Mouse (Mus musculus) heart, embryonic 14.5 days (tissue): ENCODE measurements at regions not wholly inside any gene's neighbourhood (a gene's known extent, or its start where the extent isn't known, plus 50 kb on each side); places are given as distances from the start of the nearest gene placed in this dataset.

Experiments
- ATAC-seq: fragments of 200-750 bp; cut with Nextera tagmentation; 2 replicates; pipeline ENCODE4 v1.8.0; 2017; ENCODE audit warnings: low read depth, moderate TSS enrichment; ENCODE audit not compliant: insufficient number of reproducible peaks, insufficient read depth, low FRiP score
- H3K27ac ChIP-seq, 2 experiments: fragments of 200-500 bp in 1 of 2; fragments of 300-500 bp in 1 of 2; sonication (generic) in 1 of 2; replicated peaks in 1 of 2; 2 replicates each; pipeline ENCODE4 v1.5.1; 2012 to 2014; ENCODE audit warnings: low read depth in 2 of 2, low read length in 2 of 2, control low read depth in 1 of 2, mild to moderate bottlenecking in 1 of 2, mixed read lengths in 1 of 2; ENCODE audit not compliant: control insufficient read depth in 1 of 2, insufficient read depth in 1 of 2
- H3K27me3 ChIP-seq: fragments of 300-500 bp; sonication (generic); 2 replicates; pipeline ENCODE4 v1.6.1; 2014; ENCODE audit warnings: mild to moderate bottlenecking, low read length, control low read depth; ENCODE audit not compliant: control insufficient read depth, insufficient read depth
- H3K36me3 ChIP-seq: fragments of 300-500 bp; sonication (generic); 2 replicates; pipeline ENCODE4 v1.6.1; 2014; ENCODE audit warnings: mild to moderate bottlenecking, control low read depth, low read length, mixed read lengths; ENCODE audit not compliant: control insufficient read depth, insufficient read depth
- H3K4me1 ChIP-seq, 2 experiments: fragments of 200-500 bp in 1 of 2; fragments of 300-500 bp in 1 of 2; sonication (generic) in 1 of 2; 2 replicates each; pipeline ENCODE4 v1.6.1; 2012 to 2014; ENCODE audit warnings: low read length in 2 of 2, control low read depth in 1 of 2, mixed read lengths in 1 of 2; ENCODE audit not compliant: control insufficient read depth in 2 of 2, insufficient read depth in 2 of 2
- H3K4me2 ChIP-seq: fragments of 300-500 bp; sonication (generic); 2 replicates; pipeline ENCODE4 v1.6.1; 2014; ENCODE audit warnings: mild to moderate bottlenecking, low read length
- H3K4me3 ChIP-seq, 2 experiments: fragments of 200-500 bp in 1 of 2; fragments of 300-500 bp in 1 of 2; sonication (generic) in 1 of 2; 2 replicates each; pipeline ENCODE4 v1.5.1; 2012 to 2014; ENCODE audit warnings: low read length in 2 of 2, mild to moderate bottlenecking in 2 of 2, control low read depth in 1 of 2, low read depth in 1 of 2, moderate library complexity in 1 of 2; ENCODE audit not compliant: control insufficient read depth in 1 of 2, insufficient read depth in 1 of 2
- H3K9ac ChIP-seq: fragments of 300-500 bp; sonication (generic); 2 replicates; pipeline ENCODE4 v1.6.1; 2014; ENCODE audit warnings: mild to moderate bottlenecking, low read length
- H3K9me3 ChIP-seq: fragments of 300-500 bp; sonication (generic); 2 replicates; pipeline ENCODE4 v1.6.1; 2016; ENCODE audit warnings: low read length, control low read depth; ENCODE audit not compliant: control insufficient read depth
- WGBS: fragments of 180-500 bp; shearing (Covaris S2); extraction: QIAGEN DNeasy Blood & Tissue Kit; methylation state at CpG from one replicate; pipeline ENCODE4 v1.1.7; 2014; 5-methylcytosine and 5-hydroxymethylcytosine counted together

GRCm38 (mm10) chr7:70092089-70092488 is 274.4 kb downstream of the Nr2f2 start:
- no peak overlapping the region for H3K4me3 ChIP-seq
- no peak for ATAC-seq
- H3K4me2 ChIP-seq: no peak overlapping the region
- 96% methylated on average over 2 of the region's 2 CpGs for WGBS
- no peaks in the 10 kb centered on the region for H3K36me3 ChIP-seq
- no peaks in the 10 kb centered on the region for H3K4me1 ChIP-seq
- H3K27ac ChIP-seq: no peak overlapping the region
- H3K9me3 ChIP-seq: 0 out of 2 replicates have a peak, but pooled peaks cover 3% of the 10 kb centered on the region
- H3K9ac ChIP-seq: no peak overlapping the region
- no peaks in the 10 kb centered on the region for H3K27me3 ChIP-seq

DNA sequence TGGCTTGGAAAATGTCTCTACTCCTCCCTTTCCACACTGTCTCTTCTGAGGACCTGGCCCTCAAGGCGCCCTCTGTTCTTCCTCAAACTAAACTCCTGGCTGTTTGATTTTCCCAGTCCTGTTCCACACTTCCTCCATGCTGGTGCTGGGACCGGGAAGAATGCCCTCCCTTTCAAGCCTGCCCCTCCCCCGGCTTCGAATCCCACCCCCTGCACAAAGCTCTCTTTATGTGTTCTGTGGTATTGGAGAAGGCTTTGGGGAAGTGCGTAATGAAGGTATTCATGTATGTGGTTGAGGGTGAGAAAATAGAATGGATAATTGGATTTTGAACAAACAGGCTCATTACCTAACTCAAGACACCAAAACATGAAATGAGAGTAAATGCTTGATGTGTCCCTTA is 277.4 kb downstream of the Nr2f2 start:
- H3K4me3 ChIP-seq: no peak overlapping the region
- WGBS: 62% methylated on average over 5 of the region's 5 CpGs
- no peak overlapping the region for H3K9ac ChIP-seq
- 0 out of 2 replicates have a peak, but pooled peaks cover 6% of the 10 kb centered on the region for H3K9me3 ChIP-seq
- H3K27ac ChIP-seq: no peak overlapping the region
- H3K4me2 ChIP-seq: no peak overlapping the region
- no peaks in the 10 kb centered on the region for H3K36me3 ChIP-seq
- H3K4me1 ChIP-seq: no peaks in the 10 kb centered on the region
- no peaks in the 10 kb centered on the region for H3K27me3 ChIP-seq
- no peak for ATAC-seq

DNA sequence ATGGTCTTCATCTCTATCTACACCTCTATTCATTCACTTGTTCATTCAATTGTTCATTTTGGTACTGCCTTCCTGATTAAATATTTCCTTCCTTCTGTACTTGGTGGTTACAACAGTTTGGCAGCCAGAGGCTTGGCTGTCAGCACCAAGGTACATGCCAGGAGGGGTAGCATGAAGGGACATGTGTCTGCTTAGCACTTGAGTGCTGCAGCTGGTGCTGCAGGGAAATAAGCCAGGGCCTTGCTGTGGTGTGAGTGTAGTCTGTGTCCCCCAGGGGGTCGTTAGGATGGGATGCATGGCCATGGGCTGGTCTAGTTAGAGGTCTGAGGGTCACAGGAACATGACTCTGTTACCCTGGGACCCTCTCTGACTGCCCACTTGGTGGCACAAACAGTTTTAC is 296.9 kb downstream of the Nr2f2 start:
- no peak for ATAC-seq
- no peak overlapping the region for H3K4me2 ChIP-seq

DNA sequence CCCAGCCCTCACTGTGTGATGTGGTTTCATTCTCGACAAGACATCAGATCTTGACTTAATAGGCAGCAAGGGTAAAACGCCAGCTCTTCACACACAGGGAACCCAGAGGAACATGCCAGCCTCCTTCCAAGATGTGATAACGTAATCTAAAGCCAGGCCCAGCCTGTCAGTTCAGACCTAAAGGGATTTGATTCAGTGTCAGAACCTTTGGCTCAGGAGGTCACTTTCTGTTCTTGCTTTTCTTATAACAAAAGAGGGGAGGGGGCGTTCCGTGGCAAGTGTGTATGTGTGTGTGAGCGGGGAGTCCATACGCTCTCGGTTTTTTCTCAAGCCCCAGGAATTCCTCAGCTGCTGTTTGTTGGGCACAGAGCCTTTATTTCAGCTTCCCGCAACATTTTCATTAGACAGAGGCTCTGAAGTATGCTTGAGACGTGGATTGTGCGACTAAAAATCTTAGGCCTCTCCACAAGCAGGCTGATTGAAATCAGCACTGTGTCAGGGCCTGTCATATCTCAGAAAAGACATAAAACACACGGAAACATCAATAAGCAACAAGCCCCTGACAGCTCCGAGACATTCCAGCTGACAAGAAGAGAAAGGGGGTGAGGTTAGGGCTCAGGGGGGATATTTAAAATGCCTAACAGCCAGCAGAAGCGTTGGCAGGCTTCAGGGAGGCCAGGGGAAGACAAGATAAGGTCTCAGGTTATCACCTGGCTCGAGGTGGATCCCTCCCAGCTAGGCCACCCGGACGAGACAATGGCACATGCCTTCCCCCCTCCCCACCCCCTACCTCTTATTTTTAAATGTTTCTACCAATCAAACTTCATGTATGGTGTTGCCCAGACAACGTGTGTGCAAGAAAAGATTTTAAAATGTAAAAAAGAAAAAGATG is 298.5 kb downstream of the Nr2f2 start:
- Histone ChIP-seq H3K9me3 (no peaks in the 10 kb centered on the region), H3K9ac (0 out of 2 replicates have a peak overlapping the region, but pooled peaks have one; percentile 31), H3K4me1 (peaks cover 2 to 9% of the 10 kb centered on the region in 2 experiments; a peak in 3 of 4 replicates), H3K27me3 (no peaks in the 10 kb centered on the region), H3K4me3 (peak overlapping the region in 1 of 2 experiments; percentile 9; a peak in 1 of 4 replicates), H3K4me2 (peak overlapping the region; percentile 55), H3K27ac (no peak overlapping the region), H3K36me3 (no peaks in the 10 kb centered on the region)
- no peak for ATAC-seq
- WGBS: 19% methylated on average over 18 of the region's 18 CpGs

More for the DNA sequence above, 296.9 kb downstream of the Nr2f2 start:
- no peaks in the 10 kb centered on the region for H3K9me3 ChIP-seq
- 42% methylated on average over 1 of the region's 1 CpGs for WGBS
- H3K36me3 ChIP-seq: no peaks in the 10 kb centered on the region
- H3K4me3 ChIP-seq: no peak overlapping the region
- no peaks in the 10 kb centered on the region for H3K27me3 ChIP-seq
- no peak overlapping the region for H3K27ac ChIP-seq
- no peak overlapping the region for H3K9ac ChIP-seq
- peaks cover 2 to 9% of the 10 kb centered on the region in 2 experiments; a peak in 3 of 4 replicates for H3K4me1 ChIP-seq

GRCm38 (mm10) chr7:70067071-70067470 is 299.5 kb downstream of the Nr2f2 start:
- no peaks in the 10 kb centered on the region for H3K36me3 ChIP-seq
- no peak overlapping the region for H3K4me2 ChIP-seq
- H3K27me3 ChIP-seq: no peaks in the 10 kb centered on the region
- WGBS: 78% methylated on average over 5 of the region's 5 CpGs
- no peak overlapping the region for H3K27ac ChIP-seq
- H3K9ac ChIP-seq: no peak overlapping the region
- ATAC-seq: no peak
- H3K4me1 ChIP-seq: peaks cover 2 to 9% of the 10 kb centered on the region in 2 experiments; a peak in 3 of 4 replicates
- H3K9me3 ChIP-seq: no peaks in the 10 kb centered on the region
- H3K4me3 ChIP-seq: no peak overlapping the region

DNA sequence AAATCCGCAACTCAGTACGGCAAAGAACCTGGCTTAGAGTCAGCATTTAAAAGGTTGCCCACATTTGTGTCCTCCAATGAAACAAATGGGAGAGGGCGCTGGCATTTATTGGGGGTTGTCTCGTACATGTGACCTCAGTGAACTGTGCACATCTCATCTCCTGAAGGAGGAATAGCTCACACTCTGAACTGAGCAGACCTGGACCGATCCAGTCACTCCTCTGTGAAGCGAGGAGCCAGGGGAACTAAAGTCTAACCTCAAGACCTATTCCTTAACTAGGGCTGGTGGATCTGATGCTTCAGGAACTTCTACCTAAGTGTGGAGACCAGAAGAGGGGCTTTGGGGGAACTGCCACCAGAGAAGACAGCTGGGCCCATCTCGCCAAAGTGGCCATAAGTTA is 300.1 kb downstream of the Nr2f2 start:
- WGBS: 83% methylated on average over 7 of the region's 7 CpGs
- no peak overlapping the region for H3K9ac ChIP-seq
- H3K27me3 ChIP-seq: no peaks in the 10 kb centered on the region
- no peak for ATAC-seq
- H3K4me1 ChIP-seq: peaks cover 2 to 9% of the 10 kb centered on the region in 2 experiments; a peak in 3 of 4 replicates
- no peaks in the 10 kb centered on the region for H3K9me3 ChIP-seq
- H3K36me3 ChIP-seq: no peaks in the 10 kb centered on the region
- no peak overlapping the region for H3K27ac ChIP-seq
- no peak overlapping the region for H3K4me2 ChIP-seq
- H3K4me3 ChIP-seq: no peak overlapping the region

GRCm38 (mm10) chr7:70065471-70066130 is 300.9 kb downstream of the Nr2f2 start:
- no peak overlapping the region for H3K4me3 ChIP-seq
- ATAC-seq: no peak
- no peaks in the 10 kb centered on the region for H3K36me3 ChIP-seq
- no peak overlapping the region for H3K4me2 ChIP-seq
- 70% methylated on average over 11 of the region's 11 CpGs for WGBS
- H3K4me1 ChIP-seq: peaks cover 2 to 9% of the 10 kb centered on the region in 2 experiments; a peak in 3 of 4 replicates
- no peak overlapping the region for H3K9ac ChIP-seq
- no peak overlapping the region for H3K27ac ChIP-seq
- no peaks in the 10 kb centered on the region for H3K9me3 ChIP-seq
- H3K27me3 ChIP-seq: no peaks in the 10 kb centered on the region
